Mouse (Mus musculus) cerebellum, postnatal 10 days (tissue): ENCODE measurements around the gene Morn1.

Experiments
- DNase-seq, 2 experiments: peaks; one replicate each; pipeline ENCODE4 v3.0.0; 2021; ENCODE audit warnings: mixed read lengths in 2 of 2

Gene Morn1

GRCm38 (mm10) chr4:155120583-155120982, 34.2 kb downstream of the Morn1 start:
- DNase-seq, result no peak

- no peak for DNase-seq
Observed at GRCm38 (mm10) chr4:155121222-155121621, 34.8 kb downstream of the Morn1 start.

GRCm38 (mm10) chr4:155121915-155122443, 35.6 kb downstream of the Morn1 start:
- no peak for DNase-seq

GRCm38 (mm10) chr4:155122444-155123040, 36.2 kb downstream of the Morn1 start:
- peak; percentile 90 to 92 for DNase-seq

- no peak for DNase-seq
Observed at GRCm38 (mm10) chr4:155123868-155124534, 37.6 kb downstream of the Morn1 start.

- DNase-seq, result no peak
Observed at GRCm38 (mm10) chr4:155125310-155125709, 38.9 kb downstream of the Morn1 start.

- no peak for DNase-seq
Observed at GRCm38 (mm10) chr4:155126194-155126593, 39.8 kb downstream of the Morn1 start.

GRCm38 (mm10) chr4:155126602-155127372, 40.4 kb downstream of the Morn1 start:
- DNase-seq, result no peak

GRCm38 (mm10) chr4:155128411-155128810, 42.0 kb downstream of the Morn1 start:
- DNase-seq, result no peak

- DNase-seq, result no peak
Observed at GRCm38 (mm10) chr4:155129132-155129917, 42.9 kb downstream of the Morn1 start.

GRCm38 (mm10) chr4:155129996-155130395, 43.6 kb downstream of the Morn1 start:
- DNase-seq, result peak; percentile 88 to 91

GRCm38 (mm10) chr4:155130616-155131015, 44.2 kb downstream of the Morn1 start:
- DNase-seq, result no peak

- DNase-seq, result no peak
Observed at GRCm38 (mm10) chr4:155133188-155133587, 46.8 kb downstream of the Morn1 start.

GRCm38 (mm10) chr4:155133658-155134417, 47.5 kb downstream of the Morn1 start:
- DNase-seq, result peak in 1 of 2 experiments; percentile 37

- peak; percentile 61 to 63 for DNase-seq
Observed at GRCm38 (mm10) chr4:155134686-155135172, 48.4 kb downstream of the Morn1 start.

- DNase-seq, result no peak
Observed at GRCm38 (mm10) chr4:155135909-155136585, 49.7 kb downstream of the Morn1 start.

GRCm38 (mm10) chr4:155137891-155138290, 51.5 kb downstream of the Morn1 start:
- DNase-seq, result peak; percentile 71

GRCm38 (mm10) chr4:155138451-155138850, 52.1 kb downstream of the Morn1 start:
- DNase-seq, result no peak

GRCm38 (mm10) chr4:155139281-155140045, 53.1 kb downstream of the Morn1 start:
- no peak for DNase-seq

- no peak for DNase-seq
Observed at GRCm38 (mm10) chr4:155140150-155140549, 53.8 kb downstream of the Morn1 start.
